Mouse (Mus musculus): ENCODE results near the gene Gm37240.

- no peak for TF ChIP-seq CTCF (IDR thresholded peaks at IDR 0.05; ENCODE audit: insufficient read depth, low read depth, low read length)
- TF ChIP-seq POLR2A (IDR thresholded peaks at IDR 0.05; ENCODE audit: insufficient read depth, low read depth, low read length): no peak
Observed at GRCm38 (mm10) chr3:85201785-85202184, 685.5 kb downstream of the Gm37240 start.

All from olfactory bulb, adult 2 months (tissue).